Comparison of ENCODE assay signal across 8 mouse cellular contexts in the genomic region with DNA sequence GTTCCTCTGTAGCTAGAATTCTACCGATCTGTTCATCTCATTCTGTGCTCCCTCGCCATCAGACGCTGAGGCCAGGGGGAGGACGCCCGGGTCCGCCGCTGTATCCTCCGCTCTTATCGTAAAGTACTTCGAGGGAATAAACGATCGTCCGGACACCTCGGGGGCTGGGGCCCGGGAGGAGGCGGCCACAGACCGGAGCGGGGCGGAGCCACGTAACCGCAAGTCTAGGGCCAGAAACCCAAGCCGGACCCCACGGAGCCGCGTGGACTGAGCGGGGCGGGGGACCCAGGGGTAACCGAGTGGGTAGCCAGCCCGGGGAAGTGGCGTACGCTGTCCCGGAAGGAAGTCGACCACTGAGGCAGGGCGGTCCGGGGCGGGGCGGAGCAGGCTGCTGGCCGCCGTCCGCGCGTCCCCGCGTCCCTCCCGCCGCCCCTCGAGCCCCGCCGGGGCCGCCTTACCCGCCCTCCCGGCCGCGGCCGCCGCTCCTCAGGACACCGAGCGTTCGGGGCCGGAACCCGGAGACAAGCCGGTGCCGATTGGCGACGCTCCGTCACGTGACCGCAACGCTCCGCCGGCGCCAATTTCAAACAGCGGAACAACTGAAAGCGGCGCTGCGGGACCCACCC. TPM values are rescaled to one million over a fixed set of nuclear protein-coding genes. Genes with fewer than 3 reads are reported as not detected.
DNase-seq lines count a peak whose midpoint lies in the region; ATAC-seq lines count a peak whose summit lies in the region.

Rhno1 (minus strand) TSS at position 531 of the 626 bp plus-strand sequence.
Foxm1 (plus strand) TSS at position 587 of the 626 bp plus-strand sequence.

- H3K27me3 ChIP-seq in intestine, embryonic 16.5 days (replicated peaks; ENCODE audit: control insufficient read depth, insufficient read depth, low read length), result no peaks in the 10 kb centered on the region
- no peaks in the 10 kb centered on the region for H3K27me3 ChIP-seq in midbrain, embryonic 10.5 days (ENCODE audit: low read depth, poor library complexity, severe bottlenecking)

- peak within 1 kb of the TSS; percentile 87 for H3K9ac ChIP-seq in intestine, embryonic 16.5 days (ENCODE audit: low read depth, low read length)

- H3K4me1 ChIP-seq in intestine, embryonic 16.5 days (ENCODE audit: control insufficient read depth, insufficient read depth, low read length), result peaks cover 23% of the 10 kb centered on the region
- peaks cover 51% of the 10 kb centered on the region for H3K4me1 ChIP-seq in midbrain, embryonic 10.5 days

- peak within 1 kb of the TSS; percentile 96 for H3K4me3 ChIP-seq in intestine, embryonic 16.5 days (ENCODE audit: low read length)
- peak within 1 kb of the TSS; percentile 97 for H3K4me3 ChIP-seq in midbrain, embryonic 10.5 days

- intact Hi-C loops in left cerebral cortex, postnatal 4 days (cut with DNase I), result no loop called here

- DNase-seq in adrenal gland, adult 8-10 months, result peak; percentile 78
- peak; percentile 79 for DNase-seq in embryo, embryonic 11.5 days (ENCODE audit: low read depth, low spot score)
- peak; percentile 80 to 87 for DNase-seq in gastrocnemius, postnatal 4 days (ENCODE audit: low spot score in 2 of 2)
- DNase-seq in left cerebral cortex, postnatal 4 days, result peak; percentile 91
- peak; percentile 91 for DNase-seq in midbrain, embryonic 10.5 days (ENCODE audit: low spot score)
- peak; percentile 86 for DNase-seq in right cerebral cortex, postnatal 4 days
- DNase-seq in yolk sac, embryonic 10.5 days (ENCODE audit: low spot score), result peak; percentile 89

- H3K9me3 ChIP-seq in intestine, embryonic 16.5 days (ENCODE audit: control insufficient read depth, low read length), result no peaks in the 10 kb centered on the region
- no peaks in the 10 kb centered on the region for H3K9me3 ChIP-seq in midbrain, embryonic 10.5 days (replicated peaks)

- peaks cover 20% of the 10 kb centered on the region for H3K36me3 ChIP-seq in intestine, embryonic 16.5 days (ENCODE audit: control insufficient read depth, insufficient read depth, low read length)
- peaks cover 47% of the 10 kb centered on the region for H3K36me3 ChIP-seq in midbrain, embryonic 10.5 days

- ATAC-seq in intestine, embryonic 16.5 days, result peak; percentile 95

- WGBS in intestine, embryonic 16.5 days, result under 1% methylated on average over 74 of the region's 76 CpGs
- under 1% methylated on average over 76 of the region's 76 CpGs for WGBS in midbrain, embryonic 10.5 days

- peak within 1 kb of the TSS; percentile 96 for H3K27ac ChIP-seq in intestine, embryonic 16.5 days (ENCODE audit: low read length)
- peak within 1 kb of the TSS; percentile 99 for H3K27ac ChIP-seq in midbrain, embryonic 10.5 days (replicated peaks)

- H3K4me2 ChIP-seq in intestine, embryonic 16.5 days (ENCODE audit: low read depth, low read length), result peak within 1 kb of the TSS; percentile 55

RNA-seq across cellular contexts. Expression of gene Rhno1, which starts in this region (rescaled TPM):
- total RNA-seq in adrenal gland, adult 8-10 months (2022), result 10 to 100 TPM; 16.5 to 21.4 (median 16.9) TPM
- 10 to 100 TPM; 24.0 to 24.7 TPM for total RNA-seq in gastrocnemius, postnatal 4 days (2021)
- polyA plus RNA-seq in intestine, embryonic 16.5 days (2015; fragmentation: Nextera tagmentation; extraction: Ambion mirVana), result 85.9 and 95.7 TPM in 2 replicates
- total RNA-seq in left cerebral cortex, postnatal 4 days (2021), result 10 to 100 TPM; 35.5 to 36.8 TPM
- 185 and 190 TPM in 2 replicates for polyA plus RNA-seq in midbrain, embryonic 10.5 days (2016; fragmentation: Nextera tagmentation; extraction: Ambion mirVana)

RNA-seq across cellular contexts. Expression of gene Foxm1, which starts in this region (rescaled TPM):
- 1 to 10 TPM; 1.7 to 4.1 (median 3.3) TPM for total RNA-seq in adrenal gland, adult 8-10 months (2022)
- 10 to 100 TPM; 21.2 to 21.8 TPM for total RNA-seq in gastrocnemius, postnatal 4 days (2021)
- 21.2 and 21.8 TPM in 2 replicates for polyA plus RNA-seq in intestine, embryonic 16.5 days (2015; fragmentation: Nextera tagmentation; extraction: Ambion mirVana)
- 10 to 100 TPM in 1 of 2 experiments, 1 to 10 TPM in 1; 8.7 to 11.2 TPM for total RNA-seq in left cerebral cortex, postnatal 4 days (2021)
- polyA plus RNA-seq in midbrain, embryonic 10.5 days (2016; fragmentation: Nextera tagmentation; extraction: Ambion mirVana), result 66.0 and 72.7 TPM in 2 replicates

Comparison
In these comparisons a context has a peak if more than half of its experiments do, and no peak if none do; other contexts are left out.
1. Peak in every context shown above with its lines: DNase-seq, ATAC-seq, H3K4me3 ChIP-seq and H3K27ac ChIP-seq.